Mouse (Mus musculus) bone marrow macrophage, adult 2 months (primary cell): ENCODE results near the gene Rai1.

Experiments
- CTCF ChIP-seq: IDR thresholded peaks from 2 replicates; pipeline ENCODE4 v1.5.1; 2012; ENCODE audit warnings: low read depth, mild to moderate bottlenecking, low read length, moderate library complexity
- POLR2A ChIP-seq: IDR thresholded peaks from 2 replicates; pipeline ENCODE4 v1.6.1; 2012; ENCODE audit warnings: mild to moderate bottlenecking, low read depth, low read length, borderline replicate concordance

DNA sequence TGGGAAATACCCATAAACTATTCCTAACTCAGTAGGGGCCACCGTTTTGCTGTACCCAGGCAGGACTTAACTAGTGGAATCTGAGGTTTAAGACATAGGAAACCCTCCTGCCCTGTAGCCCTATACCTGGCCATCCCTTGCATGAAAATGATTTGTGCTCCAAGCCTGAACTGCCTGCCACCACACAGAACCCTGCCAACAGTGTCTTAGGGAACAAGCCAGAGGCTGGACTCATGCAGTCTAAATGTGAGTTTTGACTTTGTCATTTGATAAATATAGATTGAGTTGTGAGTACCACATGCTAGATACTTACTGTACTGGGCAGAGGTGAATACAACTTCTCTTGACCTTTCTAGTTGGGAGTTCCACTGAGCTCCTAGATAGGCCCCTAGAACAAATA, 31.7 kb downstream of the Rai1 start:
- TF ChIP-seq CTCF: no peak
- no peak for TF ChIP-seq POLR2A
